Mouse (Mus musculus): ENCODE results near the gene Sprr2j-ps.

Sprr2j-ps gene

GRCm38 (mm10) chr3:92417782-92418181 is at the start of gene Sprr2j-ps:
Sprr2j-ps (plus strand) TSS chr3:92418082.
- no peak for DNase-seq

DNA sequence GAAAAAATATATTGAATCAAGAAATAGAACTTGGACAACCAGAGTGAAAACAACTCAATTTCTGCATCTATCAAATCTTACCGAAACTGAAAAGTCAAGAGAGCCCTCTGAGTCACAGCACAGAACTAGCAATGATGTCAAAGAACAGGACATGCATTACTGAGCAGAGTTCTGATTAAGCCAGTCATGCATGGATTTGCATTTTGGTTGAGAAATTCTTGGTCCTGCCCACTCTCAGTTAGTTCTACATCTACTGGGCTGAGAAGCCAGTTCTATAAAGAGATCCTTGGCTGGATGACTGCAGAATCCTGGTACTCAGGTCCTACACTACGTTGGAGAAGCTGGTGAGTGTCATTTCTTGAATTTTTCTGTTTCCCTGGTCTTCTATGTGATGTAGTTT is 44.3 kb upstream of the Sprr2j-ps start:
- no peak for DNase-seq

DNA sequence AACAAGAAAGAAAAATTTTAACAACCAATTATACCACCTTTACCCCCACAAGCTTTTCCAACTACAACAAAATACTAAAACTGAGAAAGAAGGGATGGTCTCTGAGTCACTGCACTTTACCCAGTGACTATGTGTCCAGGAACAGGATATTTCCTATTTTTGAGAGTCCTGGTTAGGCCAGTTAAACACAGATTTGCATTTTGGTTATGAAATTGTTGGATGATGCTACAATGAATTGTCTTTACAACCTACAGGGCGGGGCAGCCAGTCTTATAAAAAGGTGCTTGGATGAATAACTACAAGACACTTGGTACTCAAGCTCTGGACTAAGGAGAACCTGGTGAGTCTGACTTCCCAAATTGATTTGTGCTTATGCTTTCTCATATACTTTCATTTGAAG is 32.5 kb upstream of the Sprr2j-ps start, which contains the start of gene Sprr2h:
TSS of gene Sprr2h (plus strand) at position 301 of the 400 bp plus-strand sequence.
- DNase-seq: no peak

DNA sequence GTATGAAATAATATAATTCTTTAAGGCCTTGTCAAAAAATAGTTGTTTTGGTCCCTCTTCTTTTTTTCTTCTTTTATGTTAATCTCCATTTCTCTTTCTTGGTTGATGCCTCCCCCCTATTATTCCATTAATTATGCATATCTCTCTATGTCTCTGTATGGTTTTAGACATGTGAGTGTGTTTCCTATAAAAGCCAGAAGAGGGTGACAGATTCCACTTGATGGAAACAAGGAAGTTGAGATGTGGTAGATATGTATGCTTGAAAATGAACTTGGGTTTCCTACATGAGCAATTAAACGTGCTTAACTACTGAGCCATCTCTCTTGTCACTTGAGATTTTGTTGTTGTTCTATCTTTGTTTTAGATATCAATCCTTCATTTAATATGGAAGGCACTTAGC is 23.6 kb upstream of the Sprr2j-ps start:
- no peak for DNase-seq

- DNase-seq: no peak
Observed at GRCm38 (mm10) chr3:92407691-92408090, 10.2 kb upstream of the Sprr2j-ps start, which contains the start of gene Sprr2i. Sprr2i (plus strand) TSS chr3:92407991.

GRCm38 (mm10) chr3:92429323-92429722 is 11.4 kb downstream of the Sprr2j-ps start, which contains the start of gene Gm9774:
Gm9774 (minus strand) TSS chr3:92429423.
- no peak for DNase-seq

DNA sequence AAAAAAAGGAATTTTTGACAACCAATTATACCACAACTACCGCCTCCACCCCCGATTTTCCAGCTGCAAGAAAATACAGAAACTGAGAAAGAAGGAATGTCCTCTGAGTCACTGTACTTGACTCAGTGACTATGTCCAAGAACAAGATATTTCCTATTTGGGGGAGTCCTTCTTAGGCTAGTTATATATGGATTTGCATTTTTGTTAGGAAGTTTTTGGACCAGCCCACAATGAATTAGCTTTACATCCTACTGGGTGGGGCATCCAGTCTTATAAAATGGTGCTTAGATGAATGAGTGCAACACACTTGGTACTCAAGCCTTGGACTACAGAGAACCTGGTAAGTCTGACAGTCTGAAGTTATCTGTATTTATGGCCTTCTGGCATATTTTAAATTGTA is 14.4 kb downstream of the Sprr2j-ps start, which contains the start of gene Sprr2k:
TSS of gene Sprr2k (plus strand) at position 301 of the 400 bp plus-strand sequence.
- DNase-seq: no peak

DNA sequence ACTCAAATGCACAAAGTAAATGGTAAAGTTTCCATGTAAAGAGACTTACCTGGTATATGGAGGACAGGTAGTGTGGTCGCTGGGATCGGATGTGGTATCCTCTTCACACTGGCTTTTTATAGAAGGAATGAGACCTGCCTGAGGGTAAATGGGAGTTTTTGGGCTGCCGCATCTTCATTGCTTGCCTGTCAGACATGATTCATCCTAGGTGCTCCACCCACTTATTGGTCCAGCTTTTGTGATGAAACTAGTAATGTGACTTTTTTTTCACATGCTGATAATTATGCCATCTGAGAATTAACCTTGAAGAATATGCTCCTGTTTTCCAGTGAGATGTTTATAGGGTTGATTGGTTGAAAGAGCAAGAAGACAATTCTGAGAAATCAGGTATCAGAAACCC is 20.8 kb downstream of the Sprr2j-ps start, which contains the start of gene Sprr1b:
TSS of gene Sprr1b (minus strand) at position 101 of the 400 bp plus-strand sequence.
- no peak for DNase-seq

DNA sequence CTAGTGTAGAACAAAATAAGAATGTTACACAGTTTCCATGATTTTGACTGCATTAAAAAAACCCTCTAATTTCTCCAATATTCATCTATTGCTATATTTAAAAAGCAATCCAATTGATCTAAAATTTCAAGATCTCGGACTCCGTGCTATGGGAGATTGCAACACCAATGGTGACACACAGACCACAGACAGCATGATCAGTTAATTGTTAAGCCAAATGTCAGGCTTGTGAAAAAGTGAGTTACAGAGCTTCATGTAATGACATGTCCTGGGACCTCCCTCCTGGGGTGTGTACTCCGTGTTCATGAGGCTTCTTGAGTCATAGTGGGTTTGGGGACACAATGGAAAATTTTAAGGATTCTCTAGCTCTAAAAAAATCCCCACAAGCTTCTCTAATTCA is 22.3 kb downstream of the Sprr2j-ps start:
- no peak for DNase-seq

- no peak for DNase-seq
Observed at GRCm38 (mm10) chr3:92455151-92455550, 37.3 kb downstream of the Sprr2j-ps start.

GRCm38 (mm10) chr3:92458620-92459019 is 40.7 kb downstream of the Sprr2j-ps start, which contains the start of gene Sprr3:
Sprr3 (minus strand) TSS chr3:92458720.
- no peak for DNase-seq

- DNase-seq: no peak
Observed at GRCm38 (mm10) chr3:92466576-92466975, 48.7 kb downstream of the Sprr2j-ps start.

DNA sequence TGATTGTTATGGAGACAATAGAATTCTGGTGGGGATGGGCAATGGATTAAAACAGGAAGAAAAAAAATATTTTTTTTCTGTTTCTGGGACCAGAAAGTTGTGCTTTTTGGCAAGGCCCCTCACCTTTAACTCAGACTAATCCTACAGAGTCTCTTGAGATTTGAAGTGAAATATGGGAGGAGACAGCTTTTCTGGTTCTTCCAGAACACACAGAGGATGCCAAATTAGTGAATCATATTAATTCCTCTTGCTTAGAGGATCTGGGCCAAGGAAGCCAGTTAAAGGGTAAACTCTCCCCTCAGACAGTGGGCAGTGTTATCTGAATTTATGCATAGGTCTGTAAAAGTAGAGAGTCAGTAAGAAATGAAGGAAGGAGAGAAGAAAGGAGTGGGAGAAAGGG is 49.5 kb downstream of the Sprr2j-ps start:
- no peak for DNase-seq
